Mouse (Mus musculus): ENCODE measurements around the gene Arl1. TPM values are rescaled to one million over a fixed set of nuclear protein-coding genes. Genes with fewer than 3 reads are reported as not detected.

Gene Arl1
- 35.7 and 38.0 TPM in 2 replicates for polyA plus RNA-seq (2012)

GRCm38 (mm10) chr10:88730571-88731495, at the start of gene Arl1:
Gene Arl1 (plus strand): TSS chr10:88730858.

GRCm38 (mm10) chr10:88684925-88685324, 45.7 kb upstream of the Arl1 start, which contains the start of gene Spic:
Gene Spic (minus strand): TSS chr10:88685015.

Other genes with a start within 250 kb of the Arl1 start
- 14.5 and 27.0 TPM in 2 replicates for gene Chpt1, start 226.8 kb upstream of the Arl1 start, polyA plus RNA-seq (2012)
- gene Mybpc1, start 125.7 kb upstream of the Arl1 start, polyA plus RNA-seq (2012): 0.07 TPM in 1 of 2 replicates, not detected in the other
- 0.13 TPM in 1 of 2 replicates, not detected in the other for gene Spic, start 45.8 kb upstream of the Arl1 start, polyA plus RNA-seq (2012)
- 16.9 and 19.2 TPM in 2 replicates for gene Utp20, start 95.9 kb downstream of the Arl1 start, polyA plus RNA-seq (2012)
- not detected in 2 replicates for gene Slc5a8, start 155.1 kb downstream of the Arl1 start, polyA plus RNA-seq (2012)

Data from megakaryocyte-erythroid progenitor cell, adult 5 weeks (primary cell).